Mouse (Mus musculus) gastrocnemius, postnatal 4 days (tissue): ENCODE measurements around the gene Dhodh. TPM values are rescaled to one million over a fixed set of nuclear protein-coding genes. Genes with fewer than 3 reads are reported as not detected.

Experiments used
- DNase-seq, 2 experiments: peaks; one replicate each; pipeline ENCODE4 v3.0.0; 2021 to 2022; ENCODE audit warnings: low spot score in 2 of 2, mixed read lengths in 2 of 2
- total RNA-seq, 2 experiments: library from RNA; stranded (reverse); gene quantifications; 2 replicates each; pipeline ENCODE4 v1.2.3; 2021

Gene Dhodh
- total RNA-seq, 2 experiments from 2014 or later = 16.3 to 16.8 TPM

DNA sequence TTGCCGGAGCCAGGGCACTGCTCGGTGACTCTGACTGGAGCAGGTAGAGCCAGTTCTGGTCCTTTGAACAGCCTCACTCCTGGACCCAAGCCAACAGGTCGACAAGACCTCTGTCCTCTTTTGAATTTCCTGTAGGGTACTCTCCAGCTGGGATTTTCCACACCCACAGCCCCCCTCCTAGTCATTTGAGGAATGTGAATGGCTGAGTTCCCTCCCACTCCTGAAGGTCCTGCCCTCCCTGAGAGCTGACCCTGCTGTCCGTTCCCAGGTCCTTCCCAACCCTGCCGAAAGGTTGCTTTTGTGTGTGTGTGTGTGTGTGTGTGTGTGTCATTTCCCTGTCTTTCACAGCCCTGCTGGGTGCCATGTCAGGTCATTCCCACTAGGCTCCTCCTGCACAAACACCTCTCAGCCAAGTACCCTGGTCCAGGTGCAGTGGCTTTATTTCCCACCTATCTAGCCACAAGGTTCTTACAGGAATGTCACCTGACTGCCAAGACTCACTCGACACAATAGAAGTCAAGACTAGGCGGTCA lies 21.4 kb downstream of the Dhodh start:
- DNase-seq = no peak

DNA sequence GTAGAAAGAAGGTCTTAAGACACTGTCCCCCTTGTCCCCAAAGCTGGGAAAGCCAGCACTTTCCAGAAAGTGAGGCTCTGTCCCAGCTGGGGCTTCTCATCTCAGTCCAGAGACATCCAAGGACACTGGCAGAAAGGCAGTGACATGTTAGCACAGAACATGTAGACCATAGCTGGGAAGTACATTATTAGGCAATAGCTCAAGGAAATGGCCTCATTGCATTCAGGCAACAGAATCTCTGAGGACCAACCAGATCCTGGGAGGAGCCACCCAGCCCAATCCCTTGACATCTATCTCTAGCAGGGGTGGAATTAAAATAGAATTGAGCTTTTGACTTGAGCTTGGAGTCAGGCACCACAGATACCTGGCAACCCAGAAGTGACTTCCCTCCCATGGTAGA lies 22.8 kb downstream of the Dhodh start:
- no peak for DNase-seq

GRCm38 (mm10) chr8:109584830-109585229 lies 23.6 kb downstream of the Dhodh start:
- DNase-seq = no peak

DNA sequence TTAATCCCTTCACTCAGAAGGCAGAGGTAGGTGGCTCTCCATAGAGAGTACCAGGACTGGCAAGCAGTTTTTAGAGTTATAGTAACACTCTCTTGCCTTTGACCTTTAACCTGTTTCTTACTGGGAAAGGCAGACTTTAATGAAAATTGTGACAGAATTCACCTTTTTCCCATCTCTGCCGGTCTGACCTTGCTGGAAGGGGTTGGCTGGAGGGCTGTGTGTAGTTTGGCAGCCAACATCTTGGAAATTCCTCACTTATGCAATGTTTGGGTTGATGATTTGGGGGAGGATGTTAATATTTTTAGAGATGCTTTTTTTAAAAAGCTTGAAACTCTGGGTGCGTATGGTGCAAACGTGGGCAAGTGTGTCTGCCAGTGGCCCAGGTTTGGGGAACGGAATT lies 24.2 kb downstream of the Dhodh start:
- no peak for DNase-seq

GRCm38 (mm10) chr8:109578900-109579301 lies 29.6 kb downstream of the Dhodh start, which contains the start of gene Hp:
Gene Hp, minus strand, starts transcription at chr8:109579172.
- no peak for DNase-seq

DNA sequence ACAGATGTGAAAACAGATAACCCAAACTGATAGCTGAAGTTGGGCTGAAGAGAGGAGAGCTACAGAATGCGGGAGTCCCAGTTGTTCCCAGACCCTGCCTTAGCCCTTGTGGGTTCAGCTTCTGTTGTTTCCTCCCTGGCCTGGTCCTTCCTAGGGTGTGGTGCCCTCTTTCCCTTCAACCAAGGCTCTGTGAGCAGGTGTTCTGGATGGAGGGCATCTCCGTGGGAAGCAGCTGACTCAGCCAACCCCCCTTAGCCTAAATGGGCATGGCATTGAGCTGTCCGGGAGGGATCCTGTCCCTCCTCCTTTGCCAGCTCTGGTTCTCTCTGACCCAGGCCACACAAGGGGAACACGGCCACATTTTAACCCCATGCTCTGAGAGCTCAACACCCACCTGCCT lies 32.2 kb downstream of the Dhodh start:
- no peak for DNase-seq

GRCm38 (mm10) chr8:109571139-109571538 lies 37.3 kb downstream of the Dhodh start:
- no peak for DNase-seq

- DNase-seq = peak; percentile 92 to 98
Observed at GRCm38 (mm10) chr8:109565498-109566333, 42.8 kb downstream of the Dhodh start, which contains the start of the genes Dhx38 and Txnl4b. Gene Dhx38, minus strand, starts transcription at chr8:109565861. Gene Txnl4b, plus strand, starts transcription at chr8:109565892.

DNA sequence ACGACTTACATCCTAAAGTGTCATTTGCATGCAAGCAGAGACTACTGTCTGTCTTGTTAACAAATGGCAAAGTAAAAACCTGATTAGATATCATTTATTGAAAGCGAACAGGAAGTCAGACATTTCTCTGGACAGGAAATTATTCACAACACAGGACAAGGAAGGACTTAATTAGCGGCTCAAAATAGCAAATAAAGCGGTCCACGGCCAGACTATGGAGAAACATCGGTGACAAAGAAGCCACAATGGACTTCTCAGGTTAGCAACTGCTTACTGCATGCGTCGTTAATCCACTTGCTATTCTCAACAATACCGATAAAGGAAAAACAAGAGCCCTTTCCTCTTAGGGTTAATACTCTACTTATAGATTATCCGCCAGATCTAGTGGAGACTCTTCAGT lies 43.7 kb downstream of the Dhodh start:
- DNase-seq = no peak

DNA sequence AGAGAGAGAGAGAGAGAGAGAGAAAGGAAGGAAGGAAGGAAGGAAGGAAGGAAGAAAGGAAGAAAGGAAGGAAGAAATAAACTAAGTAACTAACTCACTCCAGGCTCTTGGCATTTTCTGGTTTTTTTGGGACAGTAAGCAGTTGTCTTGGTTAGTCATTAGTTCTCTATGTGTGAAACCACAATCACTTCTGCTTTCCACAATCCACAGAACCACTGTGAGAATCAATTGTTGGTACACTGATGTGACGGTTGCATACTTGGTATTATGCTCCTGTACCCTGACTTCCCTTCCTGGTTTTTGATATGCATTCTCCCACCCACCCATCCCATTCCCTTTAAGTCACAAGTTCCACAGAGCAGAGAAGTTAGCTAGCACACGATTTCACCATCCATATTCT lies 44.6 kb downstream of the Dhodh start:
- DNase-seq = no peak

DNA sequence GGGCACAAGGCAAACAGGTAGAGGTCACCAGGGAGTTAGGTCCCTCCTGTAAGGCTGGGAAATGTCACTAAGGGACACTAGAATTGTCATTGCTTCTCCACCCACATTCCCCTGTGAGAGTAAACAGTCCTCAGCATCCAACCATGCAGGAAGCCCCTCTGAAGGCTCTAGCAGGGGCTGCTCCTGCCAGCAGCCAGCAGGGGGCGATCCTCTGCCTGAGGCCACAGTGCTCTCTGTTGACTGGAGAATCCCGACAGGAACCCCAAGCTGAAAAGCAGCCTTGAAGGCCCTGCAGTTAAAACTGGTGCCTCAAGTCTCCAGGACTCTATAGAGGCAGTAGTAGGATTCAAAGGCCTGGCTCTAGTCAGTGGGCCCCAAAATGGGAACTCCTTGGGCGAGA lies 56.8 kb downstream of the Dhodh start:
- DNase-seq = no peak

DNA sequence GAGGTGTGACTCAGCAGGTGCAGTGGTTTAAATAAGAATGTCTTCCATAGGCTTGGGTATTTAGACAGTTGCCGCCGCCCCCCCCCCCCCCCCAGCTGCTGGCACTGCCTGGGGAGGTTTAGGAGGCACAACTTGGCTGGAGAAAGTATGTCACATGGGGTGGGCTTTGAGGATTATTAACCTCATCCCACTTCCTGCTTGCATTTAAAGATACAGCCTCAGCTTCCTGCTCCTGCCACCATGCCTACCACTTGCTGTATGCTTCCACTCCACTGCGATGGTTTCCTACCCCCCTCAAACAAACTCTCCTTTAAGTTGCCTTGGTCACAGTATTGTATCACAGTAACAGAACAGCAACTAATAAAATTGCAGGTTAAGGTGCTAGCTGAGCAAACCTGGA lies 64.4 kb downstream of the Dhodh start:
- DNase-seq = no peak

DNA sequence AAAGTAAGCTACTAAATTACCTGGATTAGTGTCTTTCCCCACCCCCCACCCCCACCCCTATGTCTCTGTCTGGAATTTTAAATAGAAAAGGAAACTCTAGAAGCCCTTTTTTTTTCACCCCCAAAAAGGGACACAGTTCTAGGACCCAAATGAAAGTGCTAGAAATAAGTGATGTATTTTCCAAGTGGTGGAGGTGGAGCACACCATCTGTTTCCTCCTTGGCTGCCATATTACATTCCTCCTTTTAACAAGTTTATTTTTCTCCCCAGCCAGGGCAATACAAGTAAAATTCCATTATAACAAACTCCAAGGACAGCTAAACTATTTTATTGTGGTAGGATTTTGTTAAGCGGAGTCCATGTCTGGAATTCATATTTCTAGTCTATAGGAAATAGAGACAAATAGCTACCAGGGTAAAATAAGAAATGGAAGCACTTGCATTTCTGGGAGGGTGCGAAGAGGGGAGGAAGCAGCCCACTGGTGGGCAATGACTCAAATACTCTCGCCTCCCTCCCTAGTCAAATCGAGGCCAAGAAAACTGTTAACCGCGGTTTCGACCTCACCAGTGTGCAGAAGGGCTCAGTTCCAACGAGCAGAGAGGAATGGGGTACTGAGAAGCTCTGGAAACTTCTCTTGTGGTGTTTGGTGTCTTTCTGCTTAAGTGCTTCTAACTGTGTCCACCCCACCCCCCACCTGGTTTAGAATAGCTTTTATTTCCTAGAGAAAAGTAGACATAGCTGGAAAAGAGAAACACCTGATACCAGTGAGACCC lies 65.5 kb downstream of the Dhodh start:
- no peak for DNase-seq

GRCm38 (mm10) chr8:109542165-109542564 lies 66.3 kb downstream of the Dhodh start:
- no peak for DNase-seq

Other genes with a start within 250 kb of the Dhodh start
- gene Pmfbp1, start 114.6 kb downstream of the Dhodh start, total RNA-seq = not detected
- 10 to 100 TPM; 19.4 to 22.5 TPM for gene Dhx38, start 42.8 kb downstream of the Dhodh start, total RNA-seq
- 1 to 10 TPM; 7.7 to 9.2 TPM for gene Txnl4b, start 42.8 kb downstream of the Dhodh start, total RNA-seq
- 10 to 100 TPM in 1 of 2 experiments, 1 to 10 TPM in 1; 8.1 to 27.6 TPM for gene Hp, start 29.5 kb downstream of the Dhodh start, total RNA-seq
- not detected for gene Pkd1l3, start 5.8 kb upstream of the Dhodh start, total RNA-seq
- 10 to 100 TPM; 51.8 to 56.4 TPM for gene Ist1, start 84.6 kb upstream of the Dhodh start, total RNA-seq
- gene Zfp821, start 96.9 kb upstream of the Dhodh start, total RNA-seq = 10 to 100 TPM; 13.8 to 14.9 TPM
- gene Atxn1l, start 129.1 kb upstream of the Dhodh start, total RNA-seq = 10 to 100 TPM; 35.7 to 36.7 TPM
- gene Ap1g1, start 169.9 kb upstream of the Dhodh start, total RNA-seq = 10 to 100 TPM; 46.7 to 51.7 TPM